Mouse (Mus musculus): Measurements from ENCODE around the gene Ap2m1.

- TF ChIP-seq EP300 (optimal IDR thresholded peaks at IDR 0.05) (no peak), CTCF (IDR thresholded peaks at IDR 0.05; ENCODE audit: low read depth) (no peak)
Measured at GRCm38 (mm10) chr16:20489233-20489632, 46.0 kb upstream of the Ap2m1 start.

Data from stomach, postnatal 0 days (tissue).